Mouse (Mus musculus) embryonic fibroblast, embryonic 13.5 days (primary cell): ENCODE measurements around the gene Uhrf1.

Experiments used
- CTCF ChIP-seq: IDR thresholded peaks from 2 replicates; pipeline ENCODE4 v1.5.1; 2011; ENCODE audit warnings: mild to moderate bottlenecking, control low read depth, low read length, moderate library complexity, borderline replicate concordance; ENCODE audit not compliant: insufficient read depth
- POLR2A ChIP-seq: IDR thresholded peaks from 2 replicates; pipeline ENCODE4 v1.6.1; 2011; ENCODE audit warnings: low read depth, mild to moderate bottlenecking, control low read depth, low read length, moderate library complexity

DNA sequence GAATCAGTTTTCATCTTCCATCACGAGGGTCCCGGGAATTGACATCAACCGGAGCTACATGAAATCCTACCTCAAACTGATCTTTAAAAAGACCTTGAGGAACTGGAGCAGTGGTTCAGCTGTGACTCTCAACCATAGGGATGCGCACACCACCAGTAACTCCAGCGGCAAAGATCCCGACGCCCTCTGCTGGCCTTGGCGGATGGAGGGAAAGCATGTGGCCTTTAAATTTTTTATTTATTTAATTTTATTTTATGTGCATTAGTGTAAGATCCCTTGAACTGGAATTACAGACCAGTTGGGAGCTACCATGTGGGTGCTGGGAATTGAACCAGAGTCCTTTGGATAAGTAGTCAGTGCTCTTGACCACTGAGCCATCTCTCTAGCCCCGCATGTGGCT lies 47.7 kb upstream of the Uhrf1 start:
- TF ChIP-seq CTCF (peak; percentile 61; the same call in 1 of the 2 replicates), POLR2A (no peak)
